Mouse (Mus musculus) heart, adult 2 months (tissue): ENCODE measurements around the gene Zer1.

Experiments
- CTCF ChIP-seq: fragments of 200-600 bp; IDR thresholded peaks from 2 replicates; pipeline ENCODE4 v1.8.1; 2022; ENCODE audit warnings: antibody characterized with exemption, mild to moderate bottlenecking, moderate library complexity
- EP300 ChIP-seq: fragments of 200-500 bp; IDR thresholded peaks from 2 replicates; pipeline ENCODE4 v1.6.1; 2011; ENCODE audit warnings: low read depth, low read length, control low read depth; ENCODE audit not compliant: insufficient read depth
- POLR2A ChIP-seq: fragments of 200-500 bp; IDR thresholded peaks from 2 replicates; pipeline ENCODE4 v1.6.1; 2011; ENCODE audit warnings: mild to moderate bottlenecking, low read depth, low read length, control low read depth; ENCODE audit not compliant: insufficient read depth

DNA sequence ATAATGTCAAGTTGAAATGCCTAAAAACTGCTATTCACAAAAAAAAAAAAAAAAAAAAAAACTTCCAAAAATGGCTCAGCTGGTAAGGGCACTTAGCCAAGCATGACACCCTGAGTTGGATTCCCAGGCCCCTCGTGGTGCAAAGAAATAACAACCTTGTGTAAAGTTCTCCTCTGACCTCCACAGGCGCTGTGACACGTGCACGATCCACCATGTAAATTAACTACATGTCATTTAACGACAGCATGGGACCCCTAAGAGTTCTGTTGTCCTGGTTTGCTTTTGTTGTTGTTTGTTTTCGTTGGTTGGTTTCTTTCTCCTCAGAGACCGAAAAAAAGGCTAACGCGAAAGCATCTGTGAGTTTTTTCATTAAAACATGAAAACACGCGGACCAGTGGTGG lies 76.3 kb downstream of the Zer1 start:
- no peak for TF ChIP-seq POLR2A
- no peak for TF ChIP-seq EP300
- TF ChIP-seq CTCF, result no peak
